Mouse (Mus musculus) CH12.LX (cell line): Measurements from ENCODE around the gene Lrp10.

Experiments used
- CHD2 ChIP-seq: IDR thresholded peaks from 2 replicates; pipeline ENCODE4 v1.6.1; 2011; ENCODE audit warnings: low read length, improper control_type of control experiment
- CTCF ChIP-seq, 2 experiments: IDR thresholded peaks in 1 of 2; conservative IDR thresholded peaks in 1 of 2; 2 replicates each; pipeline ENCODE4 v1.5.1; 2011 to 2012; ENCODE audit warnings: low read depth in 2 of 2, low read length in 2 of 2, improper control_type of control experiment in 1 of 2, inconsistent platforms in 1 of 2, mild to moderate bottlenecking in 1 of 2, moderate library complexity in 1 of 2
- MAX ChIP-seq: IDR thresholded peaks from 2 replicates; pipeline ENCODE4 v1.6.1; 2011; ENCODE audit warnings: low read length, improper control_type of control experiment
- POLR2A ChIP-seq: IDR thresholded peaks from 2 replicates; pipeline ENCODE4 v1.6.1; 2011; ENCODE audit warnings: low read depth, mild to moderate bottlenecking, improper control_type of control experiment, low read length
- TCF12 ChIP-seq: IDR thresholded peaks from 2 replicates; pipeline ENCODE4 v1.6.1; 2014; ENCODE audit warnings: low read depth, mild to moderate bottlenecking, inconsistent platforms, low read length, improper control_type of control experiment

DNA sequence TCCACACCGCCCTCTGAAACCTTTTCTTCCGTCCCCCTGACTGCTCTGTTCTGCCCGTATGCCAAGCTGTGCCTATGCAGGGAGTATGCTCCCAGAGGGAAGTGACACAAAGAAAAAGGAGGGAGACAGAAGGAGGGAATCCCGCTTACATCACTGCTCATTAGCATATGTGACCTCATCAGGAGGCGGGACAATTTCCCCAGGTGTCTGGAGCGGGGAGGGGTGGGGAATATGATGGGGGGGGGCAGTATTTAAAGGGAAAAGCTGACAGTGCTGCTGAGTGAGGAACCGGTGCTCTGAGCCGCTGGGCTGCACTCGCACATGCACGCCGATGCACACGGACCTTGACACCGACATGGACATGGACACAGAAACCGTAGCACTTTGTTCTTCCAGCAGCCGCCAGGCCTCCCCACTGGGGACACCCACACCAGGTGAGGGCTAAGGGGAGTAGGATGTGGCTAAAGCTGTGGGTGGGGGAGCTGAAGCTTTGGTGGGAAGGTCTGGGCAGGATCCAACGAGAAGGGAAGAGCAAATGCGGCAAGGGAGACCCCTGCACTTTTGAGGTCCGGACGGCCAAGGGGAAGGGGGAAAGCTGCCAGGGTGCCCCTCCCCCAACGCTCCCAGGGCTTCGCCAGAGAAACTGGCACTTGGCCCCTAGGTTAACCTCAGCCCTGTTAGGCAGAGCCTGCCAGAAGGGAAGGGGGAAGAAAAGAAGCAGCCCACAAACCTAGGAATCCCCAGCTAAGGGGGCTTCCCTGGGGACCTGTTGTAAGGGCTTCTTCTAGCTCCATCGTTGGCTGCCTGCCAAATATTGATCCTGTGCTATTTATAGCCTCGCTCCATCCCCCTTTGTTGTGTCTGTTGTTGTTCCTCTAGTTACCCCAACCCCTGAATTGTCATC, 12.3 kb downstream of the Lrp10 start, which contains the start of gene Rem2:
- no peak for TF ChIP-seq POLR2A
- no peak for TF ChIP-seq CHD2
- no peak for TF ChIP-seq CTCF (conservative IDR thresholded peaks at IDR 0.05 in 1 of 2, IDR thresholded peaks at IDR 0.05 in 1 of 2; ENCODE audit: low read depth in 2 of 2, low read length in 2 of 2)
- no peak for TF ChIP-seq MAX
- no peak for TF ChIP-seq TCF12
